Mouse (Mus musculus): ENCODE measurements around the gene Lrrc71.

Lrrc71 gene

GRCm38 (mm10) chr3:87763683-87764289, 15.4 kb upstream of the Lrrc71 start:
- ATAC-seq (ENCODE audit: low TSS enrichment), result peak; percentile 90

GRCm38 (mm10) chr3:87763202-87763601, 14.8 kb upstream of the Lrrc71 start:
- ATAC-seq (ENCODE audit: low TSS enrichment), result no peak

- ATAC-seq (ENCODE audit: low TSS enrichment), result no peak
These were observed 13.3 kb upstream of the Lrrc71 start for GRCm38 (mm10) chr3:87761408-87762375.

GRCm38 (mm10) chr3:87758641-87759040, 10.2 kb upstream of the Lrrc71 start:
- no peak for ATAC-seq (ENCODE audit: low TSS enrichment)

GRCm38 (mm10) chr3:87756488-87756887, 8.1 kb upstream of the Lrrc71 start:
- ATAC-seq (ENCODE audit: low TSS enrichment), result no peak

- peak; percentile 99 for ATAC-seq (ENCODE audit: low TSS enrichment)
These were observed 7.5 kb upstream of the Lrrc71 start for GRCm38 (mm10) chr3:87755964-87756363.

- no peak for ATAC-seq (ENCODE audit: low TSS enrichment)
These were observed 5.4 kb upstream of the Lrrc71 start for GRCm38 (mm10) chr3:87753829-87754228.

GRCm38 (mm10) chr3:87752567-87752966, 4.1 kb upstream of the Lrrc71 start:
- no peak for ATAC-seq (ENCODE audit: low TSS enrichment)

GRCm38 (mm10) chr3:87749977-87750376, 1.6 kb upstream of the Lrrc71 start:
- ATAC-seq (ENCODE audit: low TSS enrichment), result no peak

GRCm38 (mm10) chr3:87749036-87749435, 611 bp upstream of the Lrrc71 start:
- ATAC-seq (ENCODE audit: low TSS enrichment), result peak; percentile 89

- ATAC-seq (ENCODE audit: low TSS enrichment), result no peak
These were observed 3.3 kb downstream of the Lrrc71 start for GRCm38 (mm10) chr3:87745036-87745659.

GRCm38 (mm10) chr3:87743927-87744326, 4.5 kb downstream of the Lrrc71 start:
- no peak for ATAC-seq (ENCODE audit: low TSS enrichment)

- no peak for ATAC-seq (ENCODE audit: low TSS enrichment)
These were observed 5.7 kb downstream of the Lrrc71 start for GRCm38 (mm10) chr3:87742735-87743134.

GRCm38 (mm10) chr3:87742013-87742412, 6.4 kb downstream of the Lrrc71 start:
- no peak for ATAC-seq (ENCODE audit: low TSS enrichment)

GRCm38 (mm10) chr3:87738906-87739305, 9.5 kb downstream of the Lrrc71 start:
- no peak for ATAC-seq (ENCODE audit: low TSS enrichment)

GRCm38 (mm10) chr3:87735335-87735734, 13.1 kb downstream of the Lrrc71 start:
- no peak for ATAC-seq (ENCODE audit: low TSS enrichment)

- ATAC-seq (ENCODE audit: low TSS enrichment), result no peak
These were observed 14.3 kb downstream of the Lrrc71 start for GRCm38 (mm10) chr3:87733984-87734761.

- no peak for ATAC-seq (ENCODE audit: low TSS enrichment)
These were observed 15.3 kb downstream of the Lrrc71 start for GRCm38 (mm10) chr3:87733098-87733497.

GRCm38 (mm10) chr3:87728696-87729095, 19.7 kb downstream of the Lrrc71 start:
- no peak for ATAC-seq (ENCODE audit: low TSS enrichment)

- no peak for ATAC-seq (ENCODE audit: low TSS enrichment)
These were observed 22.2 kb downstream of the Lrrc71 start for GRCm38 (mm10) chr3:87726191-87726590.

GRCm38 (mm10) chr3:87725396-87726160, 22.8 kb downstream of the Lrrc71 start:
- no peak for ATAC-seq (ENCODE audit: low TSS enrichment)
